Mouse (Mus musculus): ENCODE data around the gene Tspoap1. TPM values are rescaled to one million over a fixed set of nuclear protein-coding genes. Genes with fewer than 3 reads are reported as not detected.

The Tspoap1 gene
- total and polyA plus RNA-seq, 2 experiments from 2014 or later = 33.2 to 137 TPM

DNA sequence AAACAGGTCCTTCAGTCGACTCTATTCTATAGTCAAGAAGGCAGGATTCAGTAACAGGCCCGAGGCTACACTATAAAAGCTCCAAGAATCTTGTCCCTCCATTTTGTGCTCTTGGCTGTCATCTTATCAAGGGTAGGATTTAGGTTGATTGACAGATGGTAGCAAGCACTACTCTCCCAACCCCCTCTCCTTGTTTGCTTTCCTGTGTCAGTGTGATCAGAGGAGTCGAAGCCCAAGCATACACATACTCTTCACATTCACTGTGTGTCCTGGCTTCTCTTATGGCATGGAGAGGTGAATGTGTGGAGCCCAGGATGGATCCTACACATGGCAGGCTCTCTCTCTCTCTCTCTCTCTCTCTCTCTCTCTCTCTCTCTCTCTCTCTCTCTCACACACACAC lies 9.8 kb upstream of the Tspoap1 start:
- no peak for ATAC-seq
- no peak overlapping the region for H3K9ac ChIP-seq (replicated peaks; ENCODE audit: low read length)
- H3K36me3 ChIP-seq (ENCODE audit: insufficient read depth, low read length) = no peaks in the 10 kb centered on the region
- H3K4me2 ChIP-seq (ENCODE audit: low read depth, low read length) = no peak overlapping the region
- no peak overlapping the region for H3K4me3 ChIP-seq (ENCODE audit: low read length)
- no peak for TF ChIP-seq CTCF (IDR thresholded peaks at IDR 0.05; ENCODE audit: low read depth)
- no peaks in the 10 kb centered on the region for H3K27me3 ChIP-seq (ENCODE audit: insufficient read depth, low read length)
- DNase-seq (ENCODE audit: low spot score) = no peak
- 80% methylated on average over 3 of the region's 3 CpGs for WGBS
- no peak overlapping the region for H3K27ac ChIP-seq
- no peaks in the 10 kb centered on the region for H3K4me1 ChIP-seq (ENCODE audit: insufficient read depth, low read length)
- H3K9me3 ChIP-seq (ENCODE audit: low read length) = no peaks in the 10 kb centered on the region

DNA sequence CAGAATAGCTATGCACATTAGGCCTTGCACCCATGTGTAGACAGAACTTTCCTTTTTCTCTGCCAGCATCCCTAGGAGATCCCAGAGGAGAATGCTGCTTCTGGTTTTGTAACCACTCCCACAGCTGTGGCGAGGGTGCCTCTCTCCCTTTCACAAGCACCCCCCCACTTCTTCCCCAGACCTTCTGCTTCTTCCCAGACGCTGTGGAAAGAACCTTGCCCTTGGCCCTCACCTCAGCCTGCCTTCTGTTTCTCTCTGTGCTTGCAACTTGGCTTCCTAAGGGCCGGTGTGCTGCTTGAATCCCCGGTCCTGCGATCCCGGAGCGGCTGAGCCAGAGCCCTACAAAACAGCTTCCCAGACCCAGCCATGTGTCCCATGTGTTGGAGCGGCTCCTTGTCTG lies 9.3 kb upstream of the Tspoap1 start:
- no peak for TF ChIP-seq CTCF (IDR thresholded peaks at IDR 0.05; ENCODE audit: low read depth)
- H3K27ac ChIP-seq = no peak overlapping the region
- H3K4me2 ChIP-seq (ENCODE audit: low read depth, low read length) = no peak overlapping the region
- 81% methylated on average over 8 of the region's 8 CpGs for WGBS
- no peaks in the 10 kb centered on the region for H3K4me1 ChIP-seq (ENCODE audit: insufficient read depth, low read length)
- no peak overlapping the region for H3K9ac ChIP-seq (replicated peaks; ENCODE audit: low read length)
- H3K36me3 ChIP-seq (ENCODE audit: insufficient read depth, low read length) = no peaks in the 10 kb centered on the region
- DNase-seq (ENCODE audit: low spot score) (no peak), ATAC-seq (no peak)
- H3K4me3 ChIP-seq (ENCODE audit: low read length) = no peak overlapping the region
- H3K9me3 ChIP-seq (ENCODE audit: low read length) = no peaks in the 10 kb centered on the region
- no peaks in the 10 kb centered on the region for H3K27me3 ChIP-seq (ENCODE audit: insufficient read depth, low read length)

DNA sequence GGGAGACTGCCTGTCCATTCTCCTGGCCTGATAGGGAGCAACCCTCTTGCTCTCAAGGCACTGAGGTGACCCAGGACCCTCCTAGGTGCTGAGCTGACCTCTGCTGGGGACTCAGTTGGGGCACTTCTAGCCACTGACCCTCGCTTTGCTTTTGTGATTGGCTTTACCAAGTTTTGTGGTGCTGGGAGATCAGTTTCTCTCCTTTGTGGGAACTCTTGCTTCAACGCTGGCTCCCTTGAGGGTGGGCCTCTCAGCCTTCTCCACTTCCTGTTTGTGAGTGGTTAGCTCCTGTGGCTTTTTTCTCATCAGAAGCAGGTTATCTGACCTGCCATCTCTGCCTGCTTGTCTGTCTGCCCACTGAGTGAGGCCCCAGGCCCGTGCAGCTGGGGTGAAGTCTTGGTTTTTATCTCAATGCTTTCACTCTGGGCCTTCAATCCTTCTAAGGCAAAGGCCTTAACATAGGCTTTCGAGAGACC lies 8.8 kb upstream of the Tspoap1 start:
- Histone ChIP-seq H3K4me1 (ENCODE audit: insufficient read depth, low read length) (no peaks in the 10 kb centered on the region), H3K27ac (no peak overlapping the region), H3K9me3 (ENCODE audit: low read length) (no peaks in the 10 kb centered on the region), H3K4me2 (ENCODE audit: low read depth, low read length) (no peak overlapping the region), H3K36me3 (ENCODE audit: insufficient read depth, low read length) (no peaks in the 10 kb centered on the region), H3K4me3 (ENCODE audit: low read length) (no peak overlapping the region), H3K9ac (replicated peaks; ENCODE audit: low read length) (no peak overlapping the region), H3K27me3 (ENCODE audit: insufficient read depth, low read length) (no peaks in the 10 kb centered on the region)
- WGBS = 74% methylated on average over 4 of the region's 4 CpGs
- TF ChIP-seq CTCF (IDR thresholded peaks at IDR 0.05; ENCODE audit: low read depth) = no peak
- DNase-seq (ENCODE audit: low spot score) = no peak
- ATAC-seq = no peak

DNA sequence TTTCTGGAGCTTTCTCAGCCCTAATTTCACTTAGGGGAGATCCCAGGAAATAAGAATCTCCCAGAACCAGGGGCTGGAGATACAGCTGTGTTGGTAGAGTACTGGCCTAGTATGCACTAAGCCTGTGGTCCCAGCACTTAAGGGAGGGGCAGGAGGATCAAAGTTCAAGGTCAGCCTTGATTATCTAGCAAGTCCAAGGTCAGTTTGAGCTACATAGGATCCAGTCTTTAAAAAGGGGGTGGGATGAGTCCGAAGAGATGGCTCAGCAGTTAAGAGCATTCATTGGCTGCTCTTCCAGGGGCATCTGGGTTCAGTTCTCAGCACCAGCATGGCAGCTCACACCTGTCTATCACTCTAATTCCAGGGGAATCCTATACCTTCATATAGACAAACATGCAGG lies 8.0 kb upstream of the Tspoap1 start:
- DNase-seq (ENCODE audit: low spot score) (no peak), ATAC-seq (no peak)
- 79% methylated on average over 1 of the region's 1 CpGs for WGBS
- no peak overlapping the region for H3K4me3 ChIP-seq (ENCODE audit: low read length)
- H3K36me3 ChIP-seq (ENCODE audit: insufficient read depth, low read length) = no peaks in the 10 kb centered on the region
- H3K4me1 ChIP-seq (ENCODE audit: insufficient read depth, low read length) = no peaks in the 10 kb centered on the region
- no peaks in the 10 kb centered on the region for H3K9me3 ChIP-seq (ENCODE audit: low read length)
- no peak overlapping the region for H3K9ac ChIP-seq (replicated peaks; ENCODE audit: low read length)
- no peak overlapping the region for H3K4me2 ChIP-seq (ENCODE audit: low read depth, low read length)
- no peak for TF ChIP-seq CTCF (IDR thresholded peaks at IDR 0.05; ENCODE audit: low read depth)
- H3K27me3 ChIP-seq (ENCODE audit: insufficient read depth, low read length) = no peaks in the 10 kb centered on the region
- no peak overlapping the region for H3K27ac ChIP-seq

DNA sequence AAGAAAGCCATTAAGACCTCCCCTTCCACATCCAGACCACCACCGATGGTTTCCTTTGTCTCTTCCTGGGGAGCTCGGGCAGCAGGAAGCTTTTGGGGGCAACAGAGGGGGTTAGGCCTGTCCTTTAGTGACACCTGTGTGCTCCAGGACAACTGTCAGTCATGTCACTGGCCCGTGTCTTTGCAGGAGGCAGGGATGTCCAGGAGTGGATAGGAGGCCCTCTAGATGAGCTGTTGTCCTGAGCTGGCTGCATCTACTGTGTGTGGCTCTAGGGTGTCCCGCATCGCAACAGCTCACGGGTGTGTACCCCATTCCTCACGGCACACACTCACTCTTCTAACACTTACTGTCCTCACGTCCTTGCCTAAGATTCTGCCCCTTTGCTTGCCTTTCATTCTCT lies 7.1 kb upstream of the Tspoap1 start:
- H3K9me3 ChIP-seq (ENCODE audit: low read length) = no peaks in the 10 kb centered on the region
- ATAC-seq (no peak), DNase-seq (ENCODE audit: low spot score) (no peak)
- H3K27me3 ChIP-seq (ENCODE audit: insufficient read depth, low read length) = no peaks in the 10 kb centered on the region
- H3K27ac ChIP-seq = no peak overlapping the region
- H3K4me1 ChIP-seq (ENCODE audit: insufficient read depth, low read length) = no peaks in the 10 kb centered on the region
- 84% methylated on average over 8 of the region's 8 CpGs for WGBS
- no peak overlapping the region for H3K9ac ChIP-seq (replicated peaks; ENCODE audit: low read length)
- TF ChIP-seq CTCF (IDR thresholded peaks at IDR 0.05; ENCODE audit: low read depth) = no peak
- H3K4me2 ChIP-seq (ENCODE audit: low read depth, low read length) = no peak overlapping the region
- no peaks in the 10 kb centered on the region for H3K36me3 ChIP-seq (ENCODE audit: insufficient read depth, low read length)
- no peak overlapping the region for H3K4me3 ChIP-seq (ENCODE audit: low read length)

DNA sequence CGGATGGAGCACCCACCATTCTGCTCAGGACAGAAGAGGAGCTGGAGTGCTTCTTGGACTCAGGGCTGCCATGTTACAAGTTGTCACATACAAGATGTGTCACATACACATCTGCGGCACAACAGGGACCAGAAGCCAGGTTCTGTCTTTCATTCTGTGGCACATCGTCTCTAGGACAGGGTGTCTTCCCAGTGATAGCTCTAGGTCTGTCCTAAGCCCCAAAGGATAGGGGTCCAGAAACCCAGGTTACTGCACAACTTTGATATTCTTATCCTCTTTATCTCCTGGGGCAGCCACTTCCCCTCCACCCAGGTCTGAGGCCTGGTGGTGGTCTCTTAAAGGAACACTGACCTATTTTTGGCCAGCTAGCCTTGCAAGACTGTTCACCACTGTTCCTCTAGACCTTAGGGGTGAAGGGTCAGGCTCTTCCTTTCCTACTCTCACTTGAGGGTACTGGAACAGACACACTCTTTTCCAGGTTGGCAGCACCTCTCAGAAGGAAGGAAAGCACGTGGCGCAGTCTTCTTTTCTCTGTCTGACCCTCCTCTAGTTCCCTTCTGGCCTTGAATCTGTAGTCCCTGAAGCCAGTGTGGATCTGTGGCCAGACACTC lies 6.3 kb upstream of the Tspoap1 start:
- 80% methylated on average over 5 of the region's 5 CpGs for WGBS

GRCm38 (mm10) chr11:87754603-87755002 lies 5.7 kb upstream of the Tspoap1 start:
- H3K27ac ChIP-seq = no peak overlapping the region
- TF ChIP-seq CTCF (IDR thresholded peaks at IDR 0.05; ENCODE audit: low read depth) = no peak
- no peaks in the 10 kb centered on the region for H3K9me3 ChIP-seq (ENCODE audit: low read length)
- no peak overlapping the region for H3K4me3 ChIP-seq (ENCODE audit: low read length)
- H3K27me3 ChIP-seq (ENCODE audit: insufficient read depth, low read length) = no peaks in the 10 kb centered on the region
- no peak overlapping the region for H3K9ac ChIP-seq (replicated peaks; ENCODE audit: low read length)
- WGBS = 76% methylated on average over 5 of the region's 5 CpGs
- DNase-seq (ENCODE audit: low spot score) (no peak), ATAC-seq (no peak)
- H3K4me1 ChIP-seq (ENCODE audit: insufficient read depth, low read length) = 0 out of 2 replicates have a peak, but pooled peaks cover under 1% of the 10 kb centered on the region
- no peak overlapping the region for H3K4me2 ChIP-seq (ENCODE audit: low read depth, low read length)
- no peaks in the 10 kb centered on the region for H3K36me3 ChIP-seq (ENCODE audit: insufficient read depth, low read length)

More for the DNA sequence above, 6.3 kb upstream of the Tspoap1 start:
- Histone ChIP-seq H3K4me2 (ENCODE audit: low read depth, low read length) (no peak overlapping the region), H3K9ac (replicated peaks; ENCODE audit: low read length) (no peak overlapping the region), H3K9me3 (ENCODE audit: low read length) (no peaks in the 10 kb centered on the region), H3K4me1 (ENCODE audit: insufficient read depth, low read length) (no peaks in the 10 kb centered on the region), H3K27me3 (ENCODE audit: insufficient read depth, low read length) (no peaks in the 10 kb centered on the region), H3K4me3 (ENCODE audit: low read length) (no peak overlapping the region), H3K36me3 (ENCODE audit: insufficient read depth, low read length) (no peaks in the 10 kb centered on the region), H3K27ac (no peak overlapping the region)
- no peak for DNase-seq (ENCODE audit: low spot score)
- ATAC-seq = no peak
- no peak for TF ChIP-seq CTCF (IDR thresholded peaks at IDR 0.05; ENCODE audit: low read depth)

Data from hindbrain, postnatal 0 days (tissue).